ENCODE assay signal across 7 mouse cellular contexts in genomic region chr5:134183162-134183561, GRCm38 (mm10). TPM values are rescaled to one million over a fixed set of nuclear protein-coding genes. Genes with fewer than 3 reads are reported as not detected.
DNase-seq lines count a peak whose midpoint lies in the region; ATAC-seq lines count a peak whose summit lies in the region.

No protein-coding gene starts in this region.

- H3K27me3 ChIP-seq in megakaryocyte, embryonic 14.5 days (replicated peaks) = no peaks in the 10 kb centered on the region
- no peaks in the 10 kb centered on the region for H3K27me3 ChIP-seq in forebrain, embryonic 10.5 days (ENCODE audit: poor library complexity, severe bottlenecking)
- H3K27me3 ChIP-seq in limb, embryonic 11.5 days (ENCODE audit: control insufficient read depth, insufficient read depth, low read length) = no peaks in the 10 kb centered on the region
- no peaks in the 10 kb centered on the region for H3K27me3 ChIP-seq in stomach, embryonic 14.5 days (ENCODE audit: control insufficient read depth, insufficient read depth, low read length)

- WGBS in forebrain, embryonic 10.5 days = 63% methylated on average over 7 of the region's 7 CpGs
- WGBS in limb, embryonic 11.5 days = 56% methylated on average over 7 of the region's 7 CpGs
- WGBS in stomach, embryonic 14.5 days = 38% methylated on average over 7 of the region's 7 CpGs

- no peak for ATAC-seq in megakaryocyte, adult 5-6 weeks (ENCODE audit: poor library complexity, severe bottlenecking)
- no peak for ATAC-seq in limb, embryonic 11.5 days (ENCODE audit: insufficient number of reproducible peaks, low FRiP score, low TSS enrichment, low read depth)
- no peak for ATAC-seq in stomach, embryonic 14.5 days (ENCODE audit: insufficient number of reproducible peaks, insufficient read depth, low FRiP score, low read depth)

- H3K4me3 ChIP-seq in megakaryocyte, embryonic 14.5 days (replicated peaks) = peak overlapping the region; percentile 93
- peak overlapping the region; percentile 84 for H3K4me3 ChIP-seq in forebrain, embryonic 10.5 days
- peak overlapping the region; percentile 76 for H3K4me3 ChIP-seq in limb, embryonic 11.5 days (ENCODE audit: low read depth, low read length)
- peak overlapping the region; percentile 64 for H3K4me3 ChIP-seq in stomach, embryonic 14.5 days (ENCODE audit: low read depth, low read length)

- H3K9ac ChIP-seq in limb, embryonic 11.5 days (ENCODE audit: low read length) = peak overlapping the region; percentile 92
- peak overlapping the region; percentile 89 for H3K9ac ChIP-seq in stomach, embryonic 14.5 days (replicated peaks; ENCODE audit: low read depth, low read length)

- peaks cover 2% of the 10 kb centered on the region for H3K36me3 ChIP-seq in megakaryocyte, embryonic 14.5 days (replicated peaks; ENCODE audit: low read length)
- H3K36me3 ChIP-seq in forebrain, embryonic 10.5 days (replicated peaks) = no peaks in the 10 kb centered on the region
- no peaks in the 10 kb centered on the region for H3K36me3 ChIP-seq in limb, embryonic 11.5 days (ENCODE audit: control insufficient read depth, insufficient read depth, low read length)
- H3K36me3 ChIP-seq in stomach, embryonic 14.5 days (ENCODE audit: control insufficient read depth, insufficient read depth, low read length) = no peaks in the 10 kb centered on the region

- H3K4me1 ChIP-seq in megakaryocyte, embryonic 14.5 days = peaks cover 90% of the 10 kb centered on the region
- peaks cover 26% of the 10 kb centered on the region for H3K4me1 ChIP-seq in forebrain, embryonic 10.5 days
- peaks cover 12% of the 10 kb centered on the region for H3K4me1 ChIP-seq in limb, embryonic 11.5 days (ENCODE audit: control insufficient read depth, insufficient read depth, low read length)
- peaks cover 13% of the 10 kb centered on the region for H3K4me1 ChIP-seq in stomach, embryonic 14.5 days (ENCODE audit: control insufficient read depth, insufficient read depth, low read length)

- peak overlapping the region; percentile 100 for H3K27ac ChIP-seq in forebrain, embryonic 10.5 days
- 0 out of 2 replicates have a peak overlapping the region, but pooled peaks have one; percentile 36 for H3K27ac ChIP-seq in limb, embryonic 11.5 days (replicated peaks; ENCODE audit: low read depth, low read length)
- peak overlapping the region; percentile 95; the same call in 1 of the 2 replicates for H3K27ac ChIP-seq in stomach, embryonic 14.5 days (ENCODE audit: low read length)

- DNase-seq in forebrain, embryonic 10.5 days (ENCODE audit: extremely low spot score, low spot score) = peak; percentile 21
- DNase-seq in limb, embryonic 11.5 days (ENCODE audit: low spot score) = no peak
- no peak for DNase-seq in urinary bladder, adult 2 months (ENCODE audit: low spot score)
- no peak for DNase-seq in B cell, adult 2 months

- peak overlapping the region; percentile 82 for H3K4me2 ChIP-seq in limb, embryonic 11.5 days (ENCODE audit: low read depth, severe bottlenecking)
- peak overlapping the region; percentile 86 for H3K4me2 ChIP-seq in stomach, embryonic 14.5 days (replicated peaks; ENCODE audit: low read depth, low read length)

- H3K9me3 ChIP-seq in megakaryocyte, embryonic 14.5 days = no peaks in the 10 kb centered on the region
- peaks cover 2% of the 10 kb centered on the region; the same call in 1 of the 2 replicates for H3K9me3 ChIP-seq in forebrain, embryonic 10.5 days
- no peaks in the 10 kb centered on the region for H3K9me3 ChIP-seq in limb, embryonic 11.5 days (ENCODE audit: control insufficient read depth, low read length)
- H3K9me3 ChIP-seq in stomach, embryonic 14.5 days (ENCODE audit: control insufficient read depth, low read depth, low read length) = no peaks in the 10 kb centered on the region

RNA-seq across cellular contexts. Expression of gene Gtf2ird2, which starts 0.7 kb away (rescaled TPM):
- 6.1 TPM in 1 of 2 replicates, not detected in the other for polyA plus RNA-seq in megakaryocyte, embryonic 14.5 days (2012; ENCODE audit: insufficient read depth, low replicate concordance)
- 2.7 and 4.4 TPM in 2 replicates for total RNA-seq in megakaryocyte, adult 5-6 weeks (2015)
- total RNA-seq in megakaryocyte, adult 5-6 weeks (2017) = 2.5 and 3.2 TPM in 2 replicates
- polyA plus RNA-seq in forebrain, embryonic 10.5 days (2016; fragmentation: Nextera tagmentation; extraction: Ambion mirVana) = 7.0 and 7.6 TPM in 2 replicates
- 6.6 and 7.9 TPM in 2 replicates for polyA plus RNA-seq in limb, embryonic 11.5 days (2014; fragmentation: Nextera tagmentation; extraction: Ambion mirVana)
- polyA plus RNA-seq in stomach, embryonic 14.5 days (2014; fragmentation: Nextera tagmentation; extraction: Ambion mirVana) = 8.5 and 10.1 TPM in 2 replicates
- 9.4 and 10.9 TPM in 2 replicates for polyA plus RNA-seq in urinary bladder, adult 2 months (2012; rRNA removed)

RNA-seq across cellular contexts. Expression of gene Rcc1l, which starts 6.6 kb away (rescaled TPM):
- 7.8 and 12.3 TPM in 2 replicates for polyA plus RNA-seq in megakaryocyte, embryonic 14.5 days (2012; ENCODE audit: insufficient read depth, low replicate concordance)
- total RNA-seq in megakaryocyte, adult 5-6 weeks (2015) = 2.9 and 3.4 TPM in 2 replicates
- 1.8 and 2.1 TPM in 2 replicates for total RNA-seq in megakaryocyte, adult 5-6 weeks (2017)
- polyA plus RNA-seq in forebrain, embryonic 10.5 days (2016; fragmentation: Nextera tagmentation; extraction: Ambion mirVana) = 40.2 and 44.3 TPM in 2 replicates
- 32.7 and 35.8 TPM in 2 replicates for polyA plus RNA-seq in limb, embryonic 11.5 days (2014; fragmentation: Nextera tagmentation; extraction: Ambion mirVana)
- 23.3 and 23.8 TPM in 2 replicates for polyA plus RNA-seq in stomach, embryonic 14.5 days (2014; fragmentation: Nextera tagmentation; extraction: Ambion mirVana)
- 14.4 and 18.2 TPM in 2 replicates for polyA plus RNA-seq in urinary bladder, adult 2 months (2012; rRNA removed)

RNA-seq across cellular contexts. Expression of gene Ncf1, which starts 46.3 kb away (rescaled TPM):
- 52.7 and 124 TPM in 2 replicates for polyA plus RNA-seq in megakaryocyte, embryonic 14.5 days (2012; ENCODE audit: insufficient read depth, low replicate concordance)
- total RNA-seq in megakaryocyte, adult 5-6 weeks (2015) = 284 and 306 TPM in 2 replicates
- total RNA-seq in megakaryocyte, adult 5-6 weeks (2017) = 339 and 371 TPM in 2 replicates
- 2.4 TPM in 2 replicates for polyA plus RNA-seq in forebrain, embryonic 10.5 days (2016; fragmentation: Nextera tagmentation; extraction: Ambion mirVana)
- 1.8 and 2.4 TPM in 2 replicates for polyA plus RNA-seq in limb, embryonic 11.5 days (2014; fragmentation: Nextera tagmentation; extraction: Ambion mirVana)
- polyA plus RNA-seq in stomach, embryonic 14.5 days (2014; fragmentation: Nextera tagmentation; extraction: Ambion mirVana) = 4.3 and 4.5 TPM in 2 replicates
- polyA plus RNA-seq in urinary bladder, adult 2 months (2012; rRNA removed) = 18.8 and 30.3 TPM in 2 replicates

Comparison
In these comparisons a context has a peak if more than half of its experiments do, and no peak if none do; other contexts are left out.
1. H3K27ac ChIP-seq: peak in every context shown above with its lines; median percentile 100 in forebrain, embryonic 10.5 days; 95 in stomach, embryonic 14.5 days; 36 in limb, embryonic 11.5 days.